Mouse (Mus musculus) testis, adult 2 months (tissue): ENCODE data around the gene Gm6408. TPM values are rescaled to one million over a fixed set of nuclear protein-coding genes. Genes with fewer than 3 reads are reported as not detected.
"Not testable (repeated sequence)": the region's sequence is repeated elsewhere in the genome, so short reads cannot be mapped to it uniquely, and the experiment has no call there.

Experiments used
- H3K27ac ChIP-seq: fragments of 200-500 bp; 2 replicates; pipeline ENCODE4 v1.5.1; 2012; ENCODE audit warnings: low read depth, low read length; ENCODE audit not compliant: control insufficient read depth, insufficient read depth
- H3K27me3 ChIP-seq: fragments of 200-500 bp; 2 replicates; pipeline ENCODE4 v1.6.1; 2012; ENCODE audit warnings: mild to moderate bottlenecking, low read length, moderate library complexity; ENCODE audit not compliant: control insufficient read depth, insufficient read depth
- H3K36me3 ChIP-seq: fragments of 200-500 bp; 2 replicates; pipeline ENCODE4 v1.6.1; 2012; ENCODE audit warnings: mild to moderate bottlenecking, low read length; ENCODE audit not compliant: control insufficient read depth, insufficient read depth
- H3K4me1 ChIP-seq: fragments of 200-500 bp; 2 replicates; pipeline ENCODE4 v1.6.1; 2012; ENCODE audit warnings: low read length; ENCODE audit not compliant: control insufficient read depth, insufficient read depth
- H3K4me3 ChIP-seq: fragments of 200-500 bp; 2 replicates; pipeline ENCODE4 v1.5.1; 2012; ENCODE audit warnings: low read depth, mild to moderate bottlenecking, low read length, moderate library complexity, mixed read lengths; ENCODE audit not compliant: control insufficient read depth
- CTCF ChIP-seq: fragments of 200-500 bp; IDR thresholded peaks from 2 replicates; pipeline ENCODE4 v1.5.1; 2012; ENCODE audit warnings: low read depth, mild to moderate bottlenecking, inconsistent platforms, low read length, moderate library complexity; ENCODE audit not compliant: control insufficient read depth, insufficient read depth, insufficient replicate concordance
- POLR2A ChIP-seq: fragments of 200-500 bp; IDR thresholded peaks from 2 replicates; pipeline ENCODE4 v1.6.1; 2012; ENCODE audit warnings: low read depth, mild to moderate bottlenecking, inconsistent platforms, low read length, moderate library complexity; ENCODE audit not compliant: control insufficient read depth
- polyA plus RNA-seq: library from polyadenylated mRNA; depleted of rRNA; stranded (reverse); fragments of >200 nt; gene quantifications from 2 replicates; pipeline ENCODE4 v1.2.3, GENCODE M21; 2012; rRNA removed

Gm6408 gene
- polyA plus RNA-seq, 1 experiment = 14.2 TPM

- no peak for TF ChIP-seq POLR2A
- TF ChIP-seq CTCF = no peak
- Histone ChIP-seq H3K36me3 (no peaks in the 10 kb centered on the region), H3K27ac (no peak overlapping the region), H3K4me1 (no peaks in the 10 kb centered on the region), H3K4me3 (no peak overlapping the region), H3K27me3 (no peaks in the 10 kb centered on the region)
These were observed 9.9 kb upstream of the Gm6408 start for GRCm38 (mm10) chr5:146471821-146472220.

GRCm38 (mm10) chr5:146479564-146479963, 2.2 kb upstream of the Gm6408 start:
- peak; percentile 36; the same call in 1 of the 2 replicates for TF ChIP-seq CTCF

GRCm38 (mm10) chr5:146488959-146489358, 7.2 kb downstream of the Gm6408 start:
- not testable (repeated sequence) for H3K27ac ChIP-seq, H3K4me1 ChIP-seq, H3K36me3 ChIP-seq, H3K27me3 ChIP-seq, H3K4me3 ChIP-seq

More at GRCm38 (mm10) chr5:146479564-146479963, 2.2 kb upstream of the Gm6408 start:
- H3K27ac ChIP-seq, H3K4me1 ChIP-seq, H3K36me3 ChIP-seq, H3K4me3 ChIP-seq, H3K27me3 ChIP-seq: not testable (repeated sequence)

- H3K4me3 ChIP-seq, H3K27me3 ChIP-seq, H3K27ac ChIP-seq, H3K4me1 ChIP-seq, H3K36me3 ChIP-seq: not testable (repeated sequence)
These were observed 9.3 kb downstream of the Gm6408 start, which contains the start of gene Gm6370 for GRCm38 (mm10) chr5:146491063-146491462. Gm6370 (plus strand) TSS chr5:146491363.

GRCm38 (mm10) chr5:146502099-146502498, 20.3 kb downstream of the Gm6408 start, which contains the start of gene 4930449I24Rik:
4930449I24Rik (plus strand) TSS chr5:146502399.
- not testable (repeated sequence) for H3K27me3 ChIP-seq, H3K27ac ChIP-seq, H3K36me3 ChIP-seq, H3K4me1 ChIP-seq
- peak within 1 kb of the TSS; percentile 17; the same call in 1 of the 2 replicates for H3K4me3 ChIP-seq

- H3K4me3 ChIP-seq, H3K27ac ChIP-seq, H3K36me3 ChIP-seq, H3K4me1 ChIP-seq, H3K27me3 ChIP-seq: not testable (repeated sequence)
These were observed 32.1 kb downstream of the Gm6408 start, which contains the start of gene Gm3402 for GRCm38 (mm10) chr5:146513823-146514222. Gm3402 (plus strand) TSS chr5:146514123.

- H3K27me3 ChIP-seq, H3K4me1 ChIP-seq, H3K27ac ChIP-seq, H3K36me3 ChIP-seq: not testable (repeated sequence)
- peak within 1 kb of the TSS; percentile 67 for H3K4me3 ChIP-seq
These were observed 43.7 kb downstream of the Gm6408 start, which contains the start of gene Gm3404 for GRCm38 (mm10) chr5:146525501-146525900. Gm3404 (plus strand) TSS chr5:146525801.

Other genes with a start within 250 kb of the Gm6408 start
- 5.0 and 5.3 TPM in 2 replicates for gene Wasf3, start 97.0 kb upstream of the Gm6408 start, polyA plus RNA-seq
- gene Gm6370, start 9.4 kb downstream of the Gm6408 start, polyA plus RNA-seq = 54.1 and 57.5 TPM in 2 replicates
- 35.5 and 37.4 TPM in 2 replicates for gene 4930449I24Rik, start 20.4 kb downstream of the Gm6408 start, polyA plus RNA-seq
- gene Gm3402, start 32.2 kb downstream of the Gm6408 start, polyA plus RNA-seq = 43.3 and 48.5 TPM in 2 replicates
- gene Gm3404, start 43.8 kb downstream of the Gm6408 start, polyA plus RNA-seq = 30.0 and 34.6 TPM in 2 replicates
- gene Gm3409, start 55.7 kb downstream of the Gm6408 start, polyA plus RNA-seq = 25.7 and 27.9 TPM in 2 replicates
- gene Gm3415, start 74.2 kb downstream of the Gm6408 start, polyA plus RNA-seq = 40.1 and 52.1 TPM in 2 replicates
- gene Gpr12, start 103.3 kb downstream of the Gm6408 start, polyA plus RNA-seq = not detected in 2 replicates